Mouse (Mus musculus) kidney, postnatal 36 days (tissue): ENCODE data around the gene Nup93.

Experiments
- DNase-seq, 2 experiments: peaks; one replicate each; pipeline ENCODE4 v3.0.0; 2021 to 2022; ENCODE audit warnings: mixed read lengths in 2 of 2

Gene Nup93

DNA sequence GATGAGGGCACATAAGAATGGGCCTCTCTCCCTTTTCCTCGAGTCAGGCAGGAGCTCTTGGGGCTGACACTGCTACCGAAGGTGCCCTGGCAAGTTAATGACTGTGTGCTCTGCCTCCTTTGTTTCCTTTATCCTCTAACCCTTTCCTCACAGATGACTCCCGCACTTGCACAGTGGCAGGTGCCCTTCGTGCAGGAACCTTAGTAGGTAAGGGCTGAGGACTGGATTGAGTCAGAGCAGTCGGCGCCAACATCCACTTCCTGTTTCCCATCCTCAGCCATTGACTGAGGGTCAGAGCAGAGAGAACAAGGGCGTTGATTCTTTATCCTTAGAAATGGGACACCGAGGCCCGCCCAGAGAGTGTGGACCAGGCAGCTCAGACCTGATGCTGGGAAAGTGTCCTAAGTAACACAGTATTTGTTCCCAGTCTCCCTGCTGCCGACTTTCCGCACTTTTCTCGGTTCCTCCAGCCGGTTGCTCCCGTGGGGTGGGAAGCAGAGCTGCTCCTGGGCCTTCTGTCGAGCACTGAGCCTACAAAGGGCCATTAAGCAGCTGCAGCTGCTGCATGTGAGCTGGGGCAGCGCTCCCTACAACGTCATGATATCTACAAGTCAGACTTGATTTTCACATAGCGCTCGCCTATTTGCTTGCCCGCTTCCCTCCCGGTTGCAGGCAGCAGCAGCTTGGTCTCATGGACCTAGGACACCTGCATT, 26.9 kb upstream of the Nup93 start:
- no peak for DNase-seq

DNA sequence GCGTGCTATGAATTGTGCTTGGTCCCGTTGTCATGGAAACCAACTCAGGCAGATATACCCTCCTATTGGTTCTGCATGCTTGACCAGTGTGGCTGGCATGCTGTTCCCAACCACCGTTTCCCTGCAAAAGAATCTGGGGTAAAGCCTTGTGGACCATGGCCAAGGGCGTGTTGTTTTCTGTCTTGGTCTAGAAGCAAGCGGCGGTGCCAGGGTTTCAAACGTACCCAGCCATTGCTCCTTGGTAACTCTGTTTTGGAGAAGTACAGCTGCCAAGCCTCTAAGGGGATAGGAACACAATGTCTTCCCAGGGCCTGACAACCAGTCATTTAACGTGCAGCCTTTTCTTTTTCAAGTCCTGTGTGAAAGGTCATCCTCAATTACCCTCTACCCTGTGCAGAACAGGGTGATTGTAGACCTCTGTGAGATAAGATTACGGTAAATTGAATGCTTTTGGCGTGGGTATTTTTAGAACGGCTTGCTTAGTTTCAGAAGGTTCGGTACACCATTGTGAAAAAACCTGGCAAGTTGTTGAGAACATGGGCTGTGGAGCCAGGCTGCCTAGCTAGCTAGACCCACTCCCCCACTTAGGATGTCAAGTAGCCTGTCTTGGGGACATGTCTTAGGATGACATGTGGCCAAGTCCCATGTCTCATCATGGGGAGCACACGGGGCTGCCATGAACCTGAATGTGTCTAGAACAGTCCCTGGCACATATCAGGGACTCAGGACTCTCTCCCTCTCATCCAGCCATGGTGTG, 24.9 kb upstream of the Nup93 start:
- DNase-seq: peak in 1 of 2 experiments; percentile 29

GRCm38 (mm10) chr8:94191101-94191691, 23.2 kb upstream of the Nup93 start:
- DNase-seq: peak; percentile 90

DNA sequence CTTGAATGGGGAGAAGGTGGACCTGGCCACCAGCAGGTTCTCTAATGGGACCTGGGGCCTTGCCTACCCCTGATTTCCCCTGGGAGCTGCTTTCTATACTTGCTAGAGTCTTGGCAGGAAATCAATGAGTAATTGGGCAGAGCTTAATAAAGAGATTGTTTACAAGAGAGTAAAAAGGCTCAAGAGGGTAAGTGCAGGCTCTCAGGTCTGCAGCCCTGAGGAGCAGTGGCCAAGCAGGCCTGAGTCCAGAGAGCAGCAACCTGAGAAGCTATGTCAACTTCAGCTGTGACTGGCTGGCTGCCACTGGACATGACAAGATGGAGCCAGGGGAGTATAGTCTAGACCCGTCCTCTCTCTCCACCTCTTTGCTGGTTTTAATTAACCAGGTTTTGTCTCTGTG, 21.4 kb upstream of the Nup93 start:
- no peak for DNase-seq

- no peak for DNase-seq
Measured at GRCm38 (mm10) chr8:94194591-94195223, 19.7 kb upstream of the Nup93 start.

GRCm38 (mm10) chr8:94199202-94199869, 15.0 kb upstream of the Nup93 start:
- DNase-seq: peak; percentile 60 to 69

DNA sequence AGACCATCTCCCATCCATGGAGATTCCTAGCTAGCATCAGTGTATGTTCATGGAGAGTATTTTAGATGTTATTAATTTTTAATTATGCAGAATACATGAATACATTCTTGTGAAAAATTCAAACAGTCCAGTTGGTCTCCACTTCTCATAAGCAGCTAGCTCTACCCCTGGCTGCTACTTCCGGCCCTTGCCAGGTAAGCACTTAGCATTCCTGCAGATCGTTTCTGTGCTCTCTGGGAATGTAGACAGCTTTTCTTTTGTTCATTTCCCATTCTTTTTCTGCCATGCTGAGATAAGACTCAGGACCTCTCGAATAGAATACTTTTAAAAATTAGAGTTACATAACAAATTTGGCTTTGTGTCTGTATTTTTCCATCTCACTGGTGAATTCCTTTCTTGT, 10.3 kb upstream of the Nup93 start:
- no peak for DNase-seq

GRCm38 (mm10) chr8:94205736-94206135, 8.6 kb upstream of the Nup93 start:
- DNase-seq: peak; percentile 70 to 85

GRCm38 (mm10) chr8:94206256-94206655, 8.1 kb upstream of the Nup93 start:
- no peak for DNase-seq

DNA sequence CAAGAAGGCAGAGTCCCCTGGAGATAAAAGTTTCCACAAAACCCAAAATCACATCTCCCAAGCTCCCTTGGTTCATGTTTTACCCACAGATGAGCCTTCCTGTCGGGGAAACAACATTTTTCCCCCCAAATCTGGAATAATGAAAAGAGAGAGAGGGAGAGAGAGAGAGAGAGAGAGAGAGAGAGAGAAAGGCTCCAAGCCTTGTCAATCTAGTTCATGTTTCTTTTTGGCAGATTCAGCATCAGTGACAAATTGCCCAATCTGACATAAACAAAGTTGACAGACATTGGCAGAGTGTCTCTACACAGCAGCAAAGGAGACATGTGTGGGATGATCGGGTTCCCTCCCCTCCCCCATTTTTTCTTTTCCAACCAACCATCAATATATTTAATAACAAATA, 6.9 kb upstream of the Nup93 start:
- DNase-seq: no peak

DNA sequence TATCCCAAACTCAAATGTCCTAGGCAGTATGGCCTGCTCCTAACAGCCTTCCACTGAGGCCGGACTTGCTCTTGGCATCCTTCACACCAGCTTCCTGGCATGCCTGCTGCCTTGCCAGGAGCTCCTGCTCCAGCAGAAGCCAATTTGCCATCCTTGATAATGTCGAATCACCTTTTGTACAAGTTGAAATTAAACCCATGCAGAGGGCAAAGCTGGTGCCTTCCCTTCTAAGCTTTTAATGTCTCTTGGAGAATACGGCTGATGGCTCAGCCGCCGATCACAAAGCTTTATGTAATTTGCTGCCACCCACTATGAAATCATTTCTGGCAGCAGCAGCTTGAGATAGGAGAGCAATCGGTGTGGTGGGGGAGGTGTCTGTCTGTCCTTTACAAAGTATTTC, 4.7 kb upstream of the Nup93 start:
- no peak for DNase-seq

DNA sequence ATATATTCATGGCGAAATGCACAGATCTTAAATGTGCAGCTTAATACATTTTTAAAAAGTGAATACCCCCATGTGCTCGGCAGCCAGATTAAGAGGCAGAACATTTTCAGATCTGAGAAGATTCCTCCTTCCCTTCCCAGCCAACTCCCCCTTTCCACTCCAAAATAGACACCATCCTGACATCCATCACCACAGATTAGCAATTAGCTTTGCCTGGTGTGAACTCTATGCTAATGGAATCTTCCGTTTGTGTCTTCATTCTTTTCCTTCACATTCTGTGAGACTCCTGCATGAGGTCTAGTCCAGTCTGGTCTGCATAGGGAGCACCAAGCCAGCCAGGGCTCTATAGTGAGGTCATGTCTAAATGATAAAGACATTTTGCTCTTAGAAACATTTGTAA, 4.1 kb upstream of the Nup93 start:
- no peak for DNase-seq

- DNase-seq: no peak
Measured at GRCm38 (mm10) chr8:94213819-94214218, 545 bp upstream of the Nup93 start.

GRCm38 (mm10) chr8:94227381-94227939, 13.1 kb downstream of the Nup93 start:
- DNase-seq: no peak

DNA sequence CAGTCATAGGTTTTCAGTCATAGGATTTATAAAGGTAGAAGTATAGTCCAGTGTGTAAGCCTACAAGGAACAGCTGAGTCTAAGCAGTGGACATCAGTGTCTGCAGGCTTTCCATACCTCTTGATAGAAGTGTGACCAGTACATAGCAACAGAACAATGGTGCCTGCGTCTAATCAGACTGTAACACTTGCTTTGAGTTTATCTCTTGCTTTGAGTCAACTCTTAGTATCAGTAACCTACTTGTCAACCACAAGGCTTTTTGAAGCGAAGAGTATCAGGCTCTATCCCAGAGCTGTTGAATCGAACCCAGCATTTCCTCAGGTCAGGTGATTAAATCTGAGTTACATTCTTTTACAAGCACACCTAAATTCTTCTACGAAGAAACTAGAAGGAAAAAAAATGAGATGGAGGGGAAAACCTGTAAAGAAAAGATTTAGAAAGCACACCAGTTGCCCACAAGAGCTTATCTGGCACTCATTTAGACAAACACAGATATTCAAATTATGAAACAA, 25.9 kb downstream of the Nup93 start:
- no peak for DNase-seq

DNA sequence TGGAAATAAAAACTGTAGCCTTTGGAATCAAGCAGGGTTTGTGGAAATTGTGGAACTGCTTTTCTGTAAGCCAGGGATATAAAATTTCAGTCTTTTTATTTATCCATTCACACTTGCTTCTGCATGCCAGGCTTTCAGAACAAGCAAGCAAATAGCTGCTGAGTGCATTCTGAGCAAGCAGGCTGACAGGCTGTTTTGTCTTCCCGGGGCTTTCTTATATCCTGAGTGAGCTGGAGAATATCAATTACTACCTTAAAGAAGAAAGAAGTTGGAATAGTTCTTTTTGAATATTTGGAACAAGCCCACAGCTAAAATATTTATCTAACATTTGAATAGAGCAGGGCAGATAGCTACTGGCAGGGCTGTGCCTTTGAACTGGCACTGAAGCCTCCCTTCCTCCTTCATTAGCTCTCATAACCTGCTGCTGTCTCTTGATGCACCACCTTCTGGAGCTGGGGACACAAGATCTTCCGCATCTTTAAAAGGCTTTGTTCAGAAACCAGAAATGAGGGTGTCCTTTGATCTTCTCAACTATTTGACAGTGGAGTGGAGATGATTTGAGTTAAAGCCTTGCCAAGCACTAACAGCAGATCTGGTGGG, 35.6 kb downstream of the Nup93 start:
- DNase-seq: no peak

DNA sequence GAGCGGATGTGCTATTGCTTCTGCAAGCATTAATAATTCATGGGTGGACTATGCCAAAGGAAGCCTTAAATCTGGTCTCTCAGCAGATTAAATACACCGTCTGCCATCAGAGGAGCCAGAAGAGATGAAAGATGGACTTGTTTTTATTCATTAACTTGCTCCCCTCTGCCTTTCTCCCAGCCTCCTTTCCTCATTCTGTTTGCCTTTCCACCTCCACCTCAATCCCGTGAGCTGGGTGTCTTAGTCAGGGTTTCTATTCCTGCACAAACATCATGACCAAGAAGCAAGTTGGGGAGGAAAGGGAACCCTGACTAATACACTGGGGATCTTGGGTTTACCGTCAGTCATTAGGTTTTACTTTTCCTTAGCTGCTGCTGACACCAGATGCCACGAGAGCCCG, 44.5 kb downstream of the Nup93 start:
- DNase-seq: no peak

- peak in 1 of 2 experiments; percentile 11 for DNase-seq
Measured at GRCm38 (mm10) chr8:94262626-94263297, 48.4 kb downstream of the Nup93 start.

DNA sequence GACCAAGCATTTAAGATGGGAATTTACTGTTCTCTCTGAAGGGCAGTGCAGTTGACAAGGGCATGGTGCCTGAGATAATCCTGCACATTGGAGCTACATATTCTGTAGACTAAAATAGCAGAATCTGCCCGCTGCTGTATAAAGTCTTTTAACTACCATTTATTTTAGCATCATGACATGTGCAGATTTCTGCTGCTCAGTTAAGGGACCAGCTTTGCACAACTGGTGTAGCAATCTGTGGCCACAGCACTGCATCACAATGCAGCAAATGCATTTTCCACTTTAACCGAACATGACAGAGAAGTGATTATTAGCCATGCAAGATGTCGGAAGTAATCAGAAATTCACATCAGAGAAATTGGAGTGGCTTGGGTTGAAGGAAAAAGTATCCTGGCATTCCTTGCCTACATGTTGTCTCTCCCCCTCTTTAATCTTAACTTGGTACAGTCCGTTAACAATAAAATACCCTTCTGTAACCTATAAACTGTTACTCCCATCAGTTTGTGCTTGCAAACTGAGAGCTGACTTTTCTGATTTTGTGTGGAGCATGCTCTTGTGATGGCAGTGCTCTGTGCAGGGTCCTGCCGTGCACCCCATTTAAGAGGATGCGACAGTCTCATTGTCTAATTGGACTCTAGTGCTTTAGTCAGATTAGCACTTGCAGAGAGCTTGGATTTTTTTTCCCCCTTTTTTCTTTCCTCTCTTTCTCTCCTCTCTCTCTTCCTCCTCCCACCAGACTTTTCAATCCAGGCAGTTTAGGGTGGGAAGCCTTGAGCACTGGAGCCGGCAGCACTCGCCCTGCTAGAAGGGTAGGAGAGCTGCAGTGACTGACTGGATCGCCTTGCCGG, 52.2 kb downstream of the Nup93 start:
- no peak for DNase-seq

DNA sequence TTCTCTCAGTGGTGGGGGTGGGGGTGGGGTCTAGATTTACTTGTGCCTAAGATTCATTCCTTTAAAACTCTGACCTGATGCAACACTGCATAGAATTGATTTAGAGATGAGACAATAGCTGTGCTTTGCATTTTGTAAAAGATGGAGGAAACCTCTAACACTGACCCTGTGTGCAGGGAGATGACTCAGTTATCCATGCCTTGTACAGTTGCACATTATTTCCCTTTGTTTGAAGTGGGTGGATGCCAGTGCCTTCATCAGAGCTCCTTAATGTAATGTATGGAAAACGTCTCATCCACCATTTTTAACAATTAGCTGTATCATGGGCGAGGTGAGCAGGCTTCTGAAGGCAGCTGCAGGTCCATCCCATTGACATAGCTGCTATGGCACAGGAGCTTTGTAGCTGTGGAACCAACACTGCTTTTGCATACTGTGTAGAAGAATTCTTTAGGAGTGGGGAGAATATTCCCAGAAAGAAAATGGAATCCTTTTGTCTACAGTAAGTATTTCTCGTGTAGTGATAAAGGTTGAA, 54.1 kb downstream of the Nup93 start:
- no peak for DNase-seq
